Mouse (Mus musculus) embryonic facial prominence, embryonic 13.5 days (tissue): ENCODE data around the gene Xab2. TPM values are rescaled to one million over a fixed set of nuclear protein-coding genes. Genes with fewer than 3 reads are reported as not detected.

Experiments
- ATAC-seq: fragments of 200-750 bp; cut with Nextera tagmentation; 2 replicates; pipeline ENCODE4 v1.8.0; 2017; ENCODE audit warnings: low read depth; ENCODE audit not compliant: insufficient number of reproducible peaks, insufficient read depth, low FRiP score, low TSS enrichment
- H3K27ac ChIP-seq: fragments of 300-500 bp; sonication (generic); 2 replicates; pipeline ENCODE4 v1.5.1; 2015; ENCODE audit warnings: moderate library complexity, mild to moderate bottlenecking, inconsistent platforms
- H3K27me3 ChIP-seq: fragments of 300-500 bp; sonication (generic); 2 replicates; pipeline ENCODE4 v1.6.1; 2015; ENCODE audit warnings: mild to moderate bottlenecking, inconsistent platforms
- H3K36me3 ChIP-seq: fragments of 300-500 bp; sonication (generic); 2 replicates; pipeline ENCODE4 v1.6.1; 2015; ENCODE audit warnings: mild to moderate bottlenecking, inconsistent platforms
- H3K4me1 ChIP-seq: fragments of 300-500 bp; sonication (generic); 2 replicates; pipeline ENCODE4 v1.6.1; 2015; ENCODE audit warnings: inconsistent platforms
- H3K4me2 ChIP-seq: fragments of 300-500 bp; sonication (generic); 2 replicates; pipeline ENCODE4 v1.6.1; 2015; ENCODE audit warnings: moderate library complexity, mild to moderate bottlenecking, inconsistent platforms
- H3K4me3 ChIP-seq: fragments of 300-500 bp; sonication (generic); 2 replicates; pipeline ENCODE4 v1.5.1; 2015; ENCODE audit warnings: mild to moderate bottlenecking, inconsistent platforms
- H3K9ac ChIP-seq: fragments of 300-500 bp; sonication (generic); 2 replicates; pipeline ENCODE4 v1.6.1; 2015; ENCODE audit warnings: mild to moderate bottlenecking, inconsistent platforms
- H3K9me3 ChIP-seq: fragments of 300-500 bp; sonication (generic); 2 replicates; pipeline ENCODE4 v1.6.1; 2016; ENCODE audit warnings: inconsistent platforms
- WGBS: fragments of 180-500 bp; shearing (Covaris S2); methylation state at CpG from one replicate; pipeline ENCODE4 v1.1.7; 2015; ENCODE audit warnings: mixed read lengths; 5-methylcytosine and 5-hydroxymethylcytosine counted together
- polyA plus RNA-seq: library from polyadenylated mRNA; unstranded; fragments of >200 nt; fragmentation: Nextera tagmentation; extraction: Ambion mirVana; gene quantifications from 2 replicates; pipeline ENCODE4 v1.2.1, GENCODE M21; 2015

Xab2 gene
- polyA plus RNA-seq, 1 experiment from 2014 or later = 59.2 TPM

DNA sequence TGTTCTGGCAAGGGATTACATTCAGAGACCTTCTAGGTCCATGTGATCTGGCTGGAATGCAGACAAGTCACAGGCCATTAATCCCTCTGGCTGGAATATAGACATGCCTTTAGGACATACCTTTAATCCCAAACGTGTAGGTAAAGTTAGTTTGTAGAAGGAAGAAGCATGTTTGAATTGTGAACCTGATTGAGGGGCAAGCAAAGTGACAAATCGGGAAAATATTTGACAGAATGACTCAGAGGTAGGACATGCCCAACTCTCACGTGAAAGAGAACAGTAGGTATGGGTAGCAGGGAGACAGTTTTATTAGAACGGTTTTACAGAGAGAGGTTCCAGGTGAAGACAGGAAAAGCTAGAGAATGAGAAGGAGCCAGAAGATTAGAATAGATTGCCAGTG is 26.4 kb upstream of the Xab2 start:
- Histone ChIP-seq H3K4me1 (no peaks in the 10 kb centered on the region), H3K9ac (no peak overlapping the region), H3K27ac (no peak overlapping the region), H3K4me3 (no peak overlapping the region), H3K36me3 (no peaks in the 10 kb centered on the region), H3K27me3 (no peaks in the 10 kb centered on the region), H3K4me2 (no peak overlapping the region), H3K9me3 (no peaks in the 10 kb centered on the region)
- 70% methylated on average over 4 of the region's 4 CpGs for WGBS
- ATAC-seq = no peak

DNA sequence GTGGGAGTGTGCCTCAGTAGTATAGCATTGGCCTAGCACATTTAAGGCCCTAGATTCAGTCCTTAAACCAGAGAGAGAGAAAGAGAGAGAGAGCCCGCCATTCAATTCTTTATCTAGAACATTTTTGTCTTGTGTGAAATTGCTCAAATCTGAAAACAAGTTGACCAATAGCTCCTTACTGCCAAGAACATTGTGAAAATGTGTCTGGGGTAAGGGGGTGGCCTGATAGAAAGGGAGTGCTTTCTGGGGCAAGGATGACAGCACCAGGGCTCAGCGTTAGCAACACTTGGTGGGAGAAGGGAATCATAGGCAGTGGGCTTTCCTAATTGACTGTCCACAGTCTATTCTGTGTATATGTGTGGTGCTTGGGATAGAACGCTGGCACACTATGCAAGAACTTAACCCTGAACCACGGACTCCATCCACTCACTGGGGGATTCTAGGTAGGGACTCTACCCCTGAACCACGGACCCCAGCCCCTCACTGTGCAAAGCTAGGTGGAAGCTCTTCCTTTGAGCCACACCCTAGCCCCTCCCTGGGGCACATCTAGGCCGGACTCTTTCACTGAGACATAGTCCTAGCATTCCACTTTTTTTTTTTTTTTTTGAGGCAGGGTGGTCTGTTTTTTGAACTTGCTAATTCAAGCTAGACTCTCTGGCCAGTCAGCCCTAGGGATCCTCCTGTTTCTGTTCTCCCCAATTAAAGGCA is 25.9 kb upstream of the Xab2 start:
- WGBS = 79% methylated on average over 6 of the region's 6 CpGs
- Histone ChIP-seq H3K9me3 (no peaks in the 10 kb centered on the region), H3K27ac (no peak overlapping the region), H3K4me3 (no peak overlapping the region), H3K4me2 (no peak overlapping the region), H3K4me1 (no peaks in the 10 kb centered on the region), H3K9ac (no peak overlapping the region), H3K36me3 (no peaks in the 10 kb centered on the region), H3K27me3 (no peaks in the 10 kb centered on the region)
- no peak for ATAC-seq

DNA sequence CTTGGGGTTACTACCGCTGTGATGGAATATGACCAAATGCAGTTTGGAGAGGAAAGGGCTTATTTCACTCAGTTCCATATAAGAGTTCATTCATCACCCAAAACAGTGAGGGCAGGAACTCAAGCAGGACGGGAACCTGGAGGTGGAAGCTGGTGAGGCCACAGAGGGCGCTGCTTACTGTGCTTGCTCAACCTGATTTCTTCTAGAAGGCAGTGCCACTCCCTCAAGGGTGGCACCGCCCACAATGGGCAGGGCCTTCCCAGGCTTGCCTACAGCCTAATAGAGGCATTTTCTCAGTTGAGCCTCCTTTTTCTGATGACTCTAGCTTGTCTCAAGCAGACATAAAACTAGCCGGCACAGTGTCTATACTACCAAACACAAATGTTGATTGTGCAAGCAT is 24.7 kb upstream of the Xab2 start:
- ATAC-seq = no peak
- Histone ChIP-seq H3K4me1 (no peaks in the 10 kb centered on the region), H3K27me3 (no peaks in the 10 kb centered on the region), H3K36me3 (0 out of 2 replicates have a peak, but pooled peaks cover 3% of the 10 kb centered on the region), H3K9ac (no peak overlapping the region), H3K9me3 (no peaks in the 10 kb centered on the region), H3K27ac (no peak overlapping the region), H3K4me3 (no peak overlapping the region), H3K4me2 (no peak overlapping the region)
- 23% methylated on average over 5 of the region's 5 CpGs for WGBS

DNA sequence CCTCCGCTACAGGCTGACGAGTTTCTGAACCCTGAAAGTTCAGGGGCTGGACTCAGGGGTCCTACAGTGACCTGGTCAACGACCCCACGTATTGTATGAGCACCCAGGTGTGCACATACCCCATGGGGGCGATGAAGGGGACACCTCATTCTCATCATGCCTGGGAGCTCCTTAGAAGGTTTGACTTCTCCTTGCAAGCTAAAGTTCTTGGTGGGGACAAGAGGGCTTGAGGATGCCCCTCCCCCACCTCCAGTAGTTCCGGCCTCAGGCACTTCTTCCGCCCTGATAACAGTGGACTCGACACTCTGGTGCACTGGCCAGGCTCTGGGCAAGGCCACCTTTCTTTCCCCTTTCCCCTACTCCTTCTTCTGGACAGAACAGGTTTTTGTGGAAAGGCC is 10.4 kb upstream of the Xab2 start:
- peak overlapping the region; percentile 72 for H3K9ac ChIP-seq
- H3K9me3 ChIP-seq = no peaks in the 10 kb centered on the region
- H3K27me3 ChIP-seq = peaks cover 31% of the 10 kb centered on the region
- no peak for ATAC-seq
- H3K4me1 ChIP-seq = peaks cover 7% of the 10 kb centered on the region; the same call in 1 of the 2 replicates
- no peaks in the 10 kb centered on the region for H3K36me3 ChIP-seq
- peak overlapping the region; percentile 76 for H3K4me2 ChIP-seq
- H3K4me3 ChIP-seq = peak overlapping the region; percentile 56
- H3K27ac ChIP-seq = no peak overlapping the region
- 18% methylated on average over 8 of the region's 8 CpGs for WGBS

DNA sequence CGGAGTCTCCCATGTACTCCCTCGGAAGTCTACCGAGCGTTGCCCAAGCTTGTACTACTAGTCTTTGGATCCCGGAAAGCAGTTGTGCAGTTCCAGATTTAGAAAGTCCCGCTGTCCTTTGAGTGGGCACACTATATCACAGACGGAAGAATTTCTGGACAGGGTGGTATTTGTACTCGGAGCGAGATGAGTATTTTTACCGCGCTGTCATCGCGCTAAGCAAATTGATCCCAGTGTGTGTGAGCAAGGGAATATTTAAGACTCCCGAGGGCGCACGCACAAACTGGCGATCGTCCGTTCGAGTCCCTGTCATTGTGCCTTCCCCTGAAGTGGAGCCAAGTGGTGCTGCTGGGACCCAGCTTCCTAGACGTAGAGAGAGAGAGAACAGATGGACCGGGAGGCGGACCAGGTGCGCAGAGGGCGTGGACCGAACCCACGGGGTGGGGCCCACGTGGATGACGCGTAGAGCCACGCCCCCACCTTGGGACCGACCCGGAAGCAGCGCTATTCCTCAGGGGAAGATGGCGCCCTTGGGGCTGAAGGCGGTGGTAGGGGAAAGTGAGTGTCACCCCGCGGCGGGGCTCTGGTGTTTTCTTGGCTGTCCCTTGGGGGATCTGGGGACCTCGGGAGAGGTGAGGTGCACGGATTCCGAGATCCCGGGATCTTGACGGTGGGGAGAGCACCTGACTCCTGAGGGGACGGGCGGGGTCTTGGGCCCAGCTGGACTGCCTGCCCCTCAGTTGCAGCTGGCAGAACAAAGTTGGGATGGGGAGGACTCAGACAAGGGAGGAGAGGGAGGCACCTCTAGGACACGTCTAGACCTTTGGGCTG is 9.7 kb upstream of the Xab2 start, which contains the start of gene Stxbp2:
TSS of gene Stxbp2 (plus strand) at position 309 of the 831 bp plus-strand sequence.
- H3K4me3 ChIP-seq = peak within 1 kb of the TSS; percentile 56
- H3K4me2 ChIP-seq = peak within 1 kb of the TSS; percentile 76
- no peaks in the 10 kb centered on the region for H3K36me3 ChIP-seq
- peaks cover 31% of the 10 kb centered on the region for H3K27me3 ChIP-seq
- no peaks in the 10 kb centered on the region for H3K9me3 ChIP-seq
- H3K9ac ChIP-seq = peak within 1 kb of the TSS; percentile 72
- peak; percentile 75 for ATAC-seq
- peaks cover 7% of the 10 kb centered on the region; the same call in 1 of the 2 replicates for H3K4me1 ChIP-seq
- 5% methylated on average over 47 of the region's 47 CpGs for WGBS
- H3K27ac ChIP-seq = no peak within 1 kb of the TSS

DNA sequence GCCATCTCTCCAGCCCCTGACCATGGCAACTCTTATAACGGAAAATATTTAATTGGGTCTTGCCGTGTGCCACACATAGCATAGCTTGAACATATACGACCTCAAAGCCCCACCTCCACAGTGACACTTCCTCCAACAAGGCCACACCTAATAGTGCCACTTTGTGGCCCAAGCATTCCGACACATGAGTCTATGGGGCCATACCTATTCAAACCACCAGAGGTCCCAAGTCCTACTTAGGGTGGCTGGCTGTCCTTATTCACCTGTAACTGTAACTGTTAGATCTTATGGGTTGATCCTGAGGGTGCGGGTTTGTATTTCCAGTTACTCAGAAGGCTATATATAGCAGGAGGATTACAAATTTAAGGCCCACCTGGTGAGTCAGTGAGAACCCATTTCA is 6.9 kb upstream of the Xab2 start:
- Histone ChIP-seq H3K9me3 (no peaks in the 10 kb centered on the region), H3K4me2 (no peak overlapping the region), H3K36me3 (no peaks in the 10 kb centered on the region), H3K27me3 (peaks cover 31% of the 10 kb centered on the region), H3K4me3 (no peak overlapping the region), H3K4me1 (peaks cover 7% of the 10 kb centered on the region; the same call in 1 of the 2 replicates), H3K27ac (no peak overlapping the region), H3K9ac (no peak overlapping the region)
- 25% methylated on average over 5 of the region's 5 CpGs for WGBS
- ATAC-seq = no peak

DNA sequence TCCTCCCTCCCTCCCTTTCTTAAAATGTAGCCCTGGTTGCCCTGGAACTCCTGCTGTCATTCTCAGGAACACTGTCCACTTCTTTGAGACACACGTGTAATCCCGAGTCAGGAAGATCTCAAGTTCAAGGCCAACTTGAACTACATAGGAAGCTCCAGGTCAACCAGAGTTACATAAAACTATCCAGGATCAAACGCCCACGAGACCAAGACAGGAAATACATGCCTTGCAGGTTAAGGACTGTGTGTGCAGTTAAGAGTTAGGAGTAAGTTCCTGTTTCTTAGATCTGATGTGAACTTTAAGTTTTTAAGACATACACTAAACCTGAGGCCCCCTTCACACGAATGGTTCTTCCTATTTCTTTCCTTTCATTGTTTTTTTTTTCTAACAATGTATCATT is 5.9 kb upstream of the Xab2 start:
- Histone ChIP-seq H3K4me2 (no peak overlapping the region), H3K27ac (no peak overlapping the region), H3K4me3 (no peak overlapping the region), H3K27me3 (peaks cover 31% of the 10 kb centered on the region), H3K9me3 (no peaks in the 10 kb centered on the region), H3K4me1 (peaks cover 13% of the 10 kb centered on the region), H3K36me3 (no peaks in the 10 kb centered on the region), H3K9ac (no peak overlapping the region)
- 59% methylated on average over 5 of the region's 5 CpGs for WGBS
- ATAC-seq = no peak

DNA sequence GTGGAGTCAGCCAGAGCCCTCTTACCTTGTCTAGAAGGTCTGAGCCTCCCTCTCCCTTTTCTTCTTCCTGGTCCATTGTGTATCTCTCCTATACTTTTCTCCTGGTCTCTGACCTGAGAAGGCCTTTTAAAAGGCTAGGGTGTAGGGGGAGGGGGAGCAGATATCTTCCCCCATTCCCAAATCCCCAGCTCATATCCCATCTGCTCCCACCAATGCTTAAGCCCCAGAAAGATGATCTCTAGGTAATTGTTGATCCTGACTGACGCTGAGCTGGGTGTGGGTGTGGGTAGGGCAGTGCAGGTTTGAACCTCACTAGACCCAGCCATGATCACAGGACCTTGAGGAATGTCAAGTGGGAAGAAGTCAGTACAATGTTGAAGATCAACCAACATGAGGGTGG is 4.3 kb upstream of the Xab2 start, which contains the start of gene Pcp2:
TSS of gene Pcp2 (minus strand) at position 101 of the 400 bp plus-strand sequence.
- Histone ChIP-seq H3K9me3 (no peaks in the 10 kb centered on the region), H3K4me1 (peaks cover 9% of the 10 kb centered on the region), H3K9ac (no peak within 1 kb of the TSS), H3K4me3 (no peak within 1 kb of the TSS), H3K4me2 (no peak within 1 kb of the TSS), H3K36me3 (no peaks in the 10 kb centered on the region), H3K27ac (no peak within 1 kb of the TSS), H3K27me3 (peaks cover 20% of the 10 kb centered on the region)
- ATAC-seq = no peak
- 69% methylated on average over 1 of the region's 1 CpGs for WGBS

DNA sequence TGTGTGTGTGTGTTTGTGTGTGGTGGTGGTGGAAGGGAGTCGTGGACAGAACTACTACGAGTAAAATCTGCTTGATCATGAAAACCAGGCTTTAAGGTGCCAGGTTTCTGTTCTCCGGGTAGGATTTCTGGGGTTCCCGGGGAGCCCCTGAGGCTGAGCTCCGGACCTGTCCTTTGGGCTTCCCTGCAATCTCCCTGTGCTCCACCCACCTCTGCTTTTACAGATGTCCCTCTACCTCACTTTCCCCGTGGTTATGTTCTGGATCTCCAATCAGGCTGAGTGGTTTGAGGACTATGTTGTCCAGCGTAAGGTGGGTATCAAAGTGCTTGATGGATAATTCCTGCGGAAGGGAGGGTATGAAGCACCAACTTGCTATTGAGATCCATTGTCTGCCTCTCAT is 1.0 kb upstream of the Xab2 start:
- Histone ChIP-seq H3K4me3 (peak overlapping the region; percentile 79), H3K36me3 (peaks cover 18% of the 10 kb centered on the region), H3K27me3 (no peaks in the 10 kb centered on the region), H3K27ac (no peak overlapping the region), H3K9me3 (no peaks in the 10 kb centered on the region), H3K4me2 (peak overlapping the region; percentile 76), H3K4me1 (peaks cover 18% of the 10 kb centered on the region), H3K9ac (peak overlapping the region; percentile 79)
- WGBS = 63% methylated on average over 8 of the region's 8 CpGs
- no peak for ATAC-seq

DNA sequence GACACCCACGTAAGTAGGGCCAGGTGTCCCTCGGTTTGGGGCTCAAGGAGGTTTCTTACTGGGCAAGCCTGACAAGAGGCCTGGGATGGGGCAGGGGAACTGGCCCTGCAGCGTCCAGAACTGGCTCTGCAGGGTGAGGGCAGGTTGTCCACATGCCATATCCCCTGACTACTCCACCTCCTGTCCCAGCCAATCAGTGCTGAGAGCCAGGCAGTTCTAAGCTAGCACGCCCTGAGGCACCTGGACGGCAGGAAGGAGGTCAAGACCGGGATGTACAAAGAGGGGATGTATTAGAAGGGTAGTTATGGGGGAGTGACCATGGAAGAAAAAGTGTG is 11.3 kb downstream of the Xab2 start:
- H3K27me3 ChIP-seq = no peaks in the 10 kb centered on the region
- peaks cover 86% of the 10 kb centered on the region for H3K36me3 ChIP-seq
- H3K27ac ChIP-seq = peak overlapping the region; percentile 45; the same call in 1 of the 2 replicates
- WGBS = 58% methylated on average over 6 of the region's 6 CpGs
- no peak overlapping the region for H3K9ac ChIP-seq
- no peaks in the 10 kb centered on the region for H3K9me3 ChIP-seq
- no peak overlapping the region for H3K4me2 ChIP-seq
- no peak for ATAC-seq
- no peak overlapping the region for H3K4me3 ChIP-seq
- peaks cover 8% of the 10 kb centered on the region for H3K4me1 ChIP-seq

DNA sequence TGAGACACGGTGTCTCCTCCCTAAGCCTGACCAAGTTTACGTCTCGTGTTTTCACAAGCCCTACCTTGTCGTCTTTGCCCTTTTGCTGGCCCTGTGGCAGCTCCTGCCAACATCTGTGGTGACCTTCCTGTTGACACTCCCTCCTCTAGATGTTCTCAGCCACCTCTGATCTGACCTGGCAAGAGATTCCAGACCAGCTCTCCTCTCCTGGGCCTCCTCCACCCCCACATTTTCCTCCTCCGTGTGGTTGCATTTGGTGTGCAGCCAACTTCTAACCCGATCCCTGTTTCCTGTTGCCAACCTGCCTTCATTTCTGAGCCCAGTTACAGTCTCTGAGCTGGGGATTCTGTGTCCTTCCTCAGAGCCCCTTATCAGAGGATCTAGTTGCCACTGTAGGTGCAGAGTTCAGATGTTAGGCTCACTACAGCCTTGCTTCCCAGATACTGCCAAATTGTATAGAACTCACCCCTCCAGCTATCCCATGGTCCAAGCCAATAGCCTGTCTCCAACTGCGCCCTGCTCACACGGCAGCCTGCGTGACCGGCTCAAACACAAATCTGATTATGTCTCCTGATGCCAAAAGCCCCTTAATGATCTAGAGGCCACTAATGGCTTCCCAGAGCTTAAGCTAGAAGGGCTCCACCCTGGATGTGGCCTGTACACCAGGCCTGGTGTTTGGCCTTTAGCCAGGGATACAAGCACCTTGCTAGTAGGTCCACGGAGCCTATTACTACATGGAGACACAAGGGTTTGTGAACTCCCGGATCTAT is 11.9 kb downstream of the Xab2 start:
- H3K27me3 ChIP-seq = no peaks in the 10 kb centered on the region
- no peak for ATAC-seq
- 70% methylated on average over 12 of the region's 12 CpGs for WGBS
- H3K27ac ChIP-seq = peak overlapping the region; percentile 45; the same call in 1 of the 2 replicates
- H3K9ac ChIP-seq = no peak overlapping the region
- H3K4me2 ChIP-seq = no peak overlapping the region
- no peak overlapping the region for H3K4me3 ChIP-seq
- no peaks in the 10 kb centered on the region for H3K9me3 ChIP-seq
- peaks cover 85% of the 10 kb centered on the region for H3K36me3 ChIP-seq
- peaks cover 8% of the 10 kb centered on the region for H3K4me1 ChIP-seq
